Mouse (Mus musculus): ENCODE measurements at regions not wholly inside any gene's neighbourhood (a gene's known extent, or its start where the extent isn't known, plus 50 kb on each side); places are given as distances from the start of the nearest gene placed in this dataset.

DNA sequence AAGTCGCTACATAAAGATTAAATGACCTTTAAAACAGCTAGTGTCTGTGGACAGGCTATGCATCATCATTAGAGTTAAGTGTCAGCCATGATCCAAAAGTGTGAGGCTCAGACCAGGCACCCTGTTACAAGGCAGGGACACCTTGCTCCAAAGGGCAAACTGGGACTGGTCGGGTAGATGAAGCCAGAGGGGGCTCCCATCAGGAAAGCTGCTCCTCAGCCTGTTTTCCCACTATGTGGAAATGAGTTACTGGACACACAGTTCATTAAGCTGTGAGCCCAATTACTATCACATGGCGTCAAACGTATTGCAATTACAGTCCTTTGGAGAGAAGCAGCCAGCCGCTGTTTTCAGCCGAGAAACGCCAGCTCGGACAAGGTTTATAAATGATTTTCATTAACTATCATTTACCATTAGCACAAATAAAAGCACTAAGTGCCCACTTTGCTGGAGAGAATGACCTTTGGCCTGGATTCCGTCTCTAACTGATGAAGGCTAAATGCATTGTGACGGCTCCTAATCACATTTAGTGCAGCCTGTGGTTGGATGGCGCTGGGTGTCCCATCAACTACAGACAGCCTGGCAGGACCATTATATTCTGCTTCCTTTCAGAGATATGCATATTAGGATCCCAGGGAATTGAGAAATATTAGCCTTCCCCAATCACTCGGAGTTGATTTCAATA is 203.5 kb upstream of the Azi2 start:
- H3K4me1 ChIP-seq (ENCODE audit: control insufficient read depth, insufficient read depth, low read length): no peaks in the 10 kb centered on the region
- no peaks in the 10 kb centered on the region for H3K27me3 ChIP-seq (replicated peaks; ENCODE audit: control insufficient read depth, insufficient read depth, low read length)
- no peak overlapping the region for H3K9ac ChIP-seq (ENCODE audit: low read depth, low read length)
- H3K4me2 ChIP-seq (ENCODE audit: low read depth, low read length): no peak overlapping the region
- H3K9me3 ChIP-seq (ENCODE audit: control insufficient read depth, low read length): no peaks in the 10 kb centered on the region
- H3K27ac ChIP-seq (replicated peaks; ENCODE audit: low read depth, low read length): no peak overlapping the region
- no peaks in the 10 kb centered on the region for H3K36me3 ChIP-seq (ENCODE audit: control insufficient read depth, insufficient read depth, low read length)
- ATAC-seq (ENCODE audit: low read depth) (no peak), DNase-seq (ENCODE audit: low spot score) (peak; percentile 39)
- 58% methylated on average over 12 of the region's 12 CpGs for WGBS
- no peak overlapping the region for H3K4me3 ChIP-seq (ENCODE audit: low read depth, low read length)

DNA sequence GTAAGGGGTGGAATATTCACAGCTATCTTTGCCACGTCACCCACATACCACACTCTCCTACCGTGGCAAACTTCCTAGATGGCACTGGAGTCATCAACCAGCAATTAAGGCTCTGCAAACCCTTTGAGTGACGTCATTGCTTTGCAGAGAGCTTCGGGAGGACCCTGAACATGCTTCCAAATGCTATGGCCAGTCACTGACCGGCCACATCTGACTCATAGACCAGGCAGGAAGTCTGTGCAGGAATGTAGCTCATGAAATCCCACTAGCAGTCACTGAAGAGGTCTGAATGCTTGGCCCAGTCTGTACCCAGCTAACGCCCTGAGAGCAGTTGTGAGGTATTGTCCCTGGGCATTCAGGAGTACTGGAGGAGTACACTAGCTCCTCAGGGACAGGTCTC is 203.9 kb upstream of the Rbms3 start:
- no peaks in the 10 kb centered on the region for H3K9me3 ChIP-seq (ENCODE audit: control insufficient read depth, low read length)
- ATAC-seq (ENCODE audit: low read depth): no peak

DNA sequence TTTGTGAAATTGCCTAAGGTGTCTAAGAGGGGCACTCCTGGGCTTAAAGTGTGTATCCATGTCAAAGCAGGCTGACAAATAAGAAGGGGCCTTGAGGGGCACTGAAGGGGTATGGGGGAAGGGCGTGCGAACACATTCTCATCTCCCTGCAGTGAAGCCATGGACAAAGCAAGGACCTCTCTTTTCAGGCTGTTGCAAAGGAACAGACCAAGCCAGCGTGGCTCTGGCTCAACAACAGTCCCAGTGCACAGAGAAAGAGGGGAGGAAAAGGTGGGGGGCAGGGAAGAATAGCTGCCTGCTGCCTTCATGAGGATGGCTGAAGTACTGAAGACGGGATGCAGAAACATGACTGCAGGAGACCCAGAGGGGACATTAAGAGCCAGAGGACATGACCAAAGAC is 184.9 kb upstream of the Rbms3 start:
- Histone ChIP-seq H3K9me3 (ENCODE audit: control insufficient read depth, low read length) (no peaks in the 10 kb centered on the region), H3K36me3 (ENCODE audit: control insufficient read depth, insufficient read depth, low read length) (no peaks in the 10 kb centered on the region), H3K9ac (ENCODE audit: low read depth, low read length) (no peak overlapping the region), H3K27me3 (replicated peaks; ENCODE audit: control insufficient read depth, insufficient read depth, low read length) (no peaks in the 10 kb centered on the region), H3K4me1 (ENCODE audit: control insufficient read depth, insufficient read depth, low read length) (0 out of 2 replicates have a peak, but pooled peaks cover 7% of the 10 kb centered on the region), H3K4me3 (ENCODE audit: low read depth, low read length) (no peak overlapping the region), H3K27ac (replicated peaks; ENCODE audit: low read depth, low read length) (no peak overlapping the region), H3K4me2 (ENCODE audit: low read depth, low read length) (no peak overlapping the region)
- ATAC-seq (ENCODE audit: low read depth) (no peak), DNase-seq (ENCODE audit: low spot score) (no peak)
- 50% methylated on average over 4 of the region's 4 CpGs for WGBS

More for the DNA sequence above, 203.9 kb upstream of the Rbms3 start:
- 76% methylated on average over 6 of the region's 6 CpGs for WGBS
- H3K4me2 ChIP-seq (ENCODE audit: low read depth, low read length): no peak overlapping the region
- H3K9ac ChIP-seq (ENCODE audit: low read depth, low read length): no peak overlapping the region
- DNase-seq (ENCODE audit: low spot score): no peak
- no peaks in the 10 kb centered on the region for H3K4me1 ChIP-seq (ENCODE audit: control insufficient read depth, insufficient read depth, low read length)
- no peak overlapping the region for H3K4me3 ChIP-seq (ENCODE audit: low read depth, low read length)
- no peaks in the 10 kb centered on the region for H3K36me3 ChIP-seq (ENCODE audit: control insufficient read depth, insufficient read depth, low read length)
- no peaks in the 10 kb centered on the region for H3K27me3 ChIP-seq (replicated peaks; ENCODE audit: control insufficient read depth, insufficient read depth, low read length)
- no peak overlapping the region for H3K27ac ChIP-seq (replicated peaks; ENCODE audit: low read depth, low read length)

DNA sequence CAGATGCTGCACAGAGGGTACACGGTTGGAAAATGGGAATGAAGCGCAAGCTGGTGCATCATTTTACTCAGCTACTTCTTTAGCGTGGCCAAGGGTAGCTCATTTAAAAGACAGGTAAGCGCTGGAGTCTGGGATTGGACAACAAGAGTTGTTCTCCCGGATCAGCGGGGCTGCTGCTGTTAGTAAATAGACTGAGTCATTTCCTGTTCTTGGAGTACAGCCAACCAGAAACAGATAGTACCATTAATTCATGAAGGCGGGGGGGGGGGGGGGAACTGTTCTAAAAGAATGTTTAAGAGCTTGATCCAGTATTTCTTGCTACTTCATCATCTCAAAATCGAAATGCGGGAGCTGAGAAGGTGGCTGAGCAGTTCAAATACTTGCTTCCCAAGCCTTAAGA is 183.5 kb upstream of the Rbms3 start:
- no peaks in the 10 kb centered on the region for H3K27me3 ChIP-seq (replicated peaks; ENCODE audit: control insufficient read depth, insufficient read depth, low read length)
- WGBS: 75% methylated on average over 9 of the region's 9 CpGs
- no peak for ATAC-seq (ENCODE audit: low read depth)

DNA sequence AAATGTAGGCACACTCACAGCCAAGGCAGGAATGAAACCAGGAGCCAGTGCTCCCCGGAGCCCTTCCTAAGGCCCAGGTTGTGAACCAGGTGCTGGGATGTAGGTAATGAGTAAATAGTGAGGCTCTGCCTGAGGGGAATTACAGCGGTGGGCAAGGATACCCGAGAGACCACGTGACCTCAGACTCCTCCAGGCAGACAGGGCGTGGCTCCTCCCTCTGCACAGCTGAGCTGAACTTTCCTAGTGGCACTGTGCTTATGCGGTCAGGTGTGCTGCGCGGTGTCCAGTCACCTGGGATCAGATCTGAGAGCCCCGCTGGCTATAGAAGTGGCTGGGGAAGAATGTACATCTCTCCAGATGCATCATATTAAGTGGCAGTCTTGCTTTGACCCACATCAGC is 176.1 kb upstream of the Rbms3 start:
- Histone ChIP-seq H3K36me3 (ENCODE audit: control insufficient read depth, insufficient read depth, low read length) (no peaks in the 10 kb centered on the region), H3K4me3 (ENCODE audit: low read depth, low read length) (no peak overlapping the region), H3K4me1 (ENCODE audit: control insufficient read depth, insufficient read depth, low read length) (no peaks in the 10 kb centered on the region), H3K27me3 (replicated peaks; ENCODE audit: control insufficient read depth, insufficient read depth, low read length) (no peaks in the 10 kb centered on the region), H3K4me2 (ENCODE audit: low read depth, low read length) (no peak overlapping the region), H3K9ac (ENCODE audit: low read depth, low read length) (no peak overlapping the region), H3K9me3 (ENCODE audit: control insufficient read depth, low read length) (no peaks in the 10 kb centered on the region), H3K27ac (replicated peaks; ENCODE audit: low read depth, low read length) (no peak overlapping the region)
- 59% methylated on average over 9 of the region's 9 CpGs for WGBS
- ATAC-seq (ENCODE audit: low read depth) (peak; percentile 26; the same call in 1 of the 2 replicates), DNase-seq (ENCODE audit: low spot score) (peak; percentile 32)

More for the DNA sequence above, 183.5 kb upstream of the Rbms3 start:
- Histone ChIP-seq H3K9me3 (ENCODE audit: control insufficient read depth, low read length) (no peaks in the 10 kb centered on the region), H3K4me1 (ENCODE audit: control insufficient read depth, insufficient read depth, low read length) (0 out of 2 replicates have a peak, but pooled peaks cover 7% of the 10 kb centered on the region), H3K4me2 (ENCODE audit: low read depth, low read length) (no peak overlapping the region), H3K9ac (ENCODE audit: low read depth, low read length) (no peak overlapping the region), H3K36me3 (ENCODE audit: control insufficient read depth, insufficient read depth, low read length) (no peaks in the 10 kb centered on the region), H3K4me3 (ENCODE audit: low read depth, low read length) (no peak overlapping the region), H3K27ac (replicated peaks; ENCODE audit: low read depth, low read length) (no peak overlapping the region)
- DNase-seq (ENCODE audit: low spot score): peak; percentile 69

DNA sequence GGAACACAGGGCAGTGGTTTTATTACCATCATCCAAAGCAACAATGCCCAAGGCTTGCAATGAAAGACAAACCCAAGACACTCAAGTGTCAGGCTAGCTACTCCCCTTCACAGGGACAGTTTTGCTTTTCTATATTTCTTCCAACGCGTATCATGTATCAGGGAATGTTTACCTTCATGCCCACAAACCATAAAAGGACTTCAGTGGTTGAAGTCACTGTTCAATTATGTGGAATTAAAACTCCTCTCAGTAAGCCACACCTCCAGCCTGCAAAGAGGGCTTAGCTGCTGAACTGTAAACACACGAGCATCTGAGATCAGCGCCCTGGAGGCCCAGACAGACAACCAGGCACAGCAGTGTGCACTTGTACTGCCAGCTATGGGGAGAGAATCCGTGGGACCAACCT is 154.5 kb upstream of the Rbms3 start:
- no peak overlapping the region for H3K4me3 ChIP-seq (ENCODE audit: low read depth, low read length)
- no peaks in the 10 kb centered on the region for H3K27me3 ChIP-seq (replicated peaks; ENCODE audit: control insufficient read depth, insufficient read depth, low read length)
- H3K4me1 ChIP-seq (ENCODE audit: control insufficient read depth, insufficient read depth, low read length): no peaks in the 10 kb centered on the region
- no peak overlapping the region for H3K4me2 ChIP-seq (ENCODE audit: low read depth, low read length)
- H3K36me3 ChIP-seq (ENCODE audit: control insufficient read depth, insufficient read depth, low read length): no peaks in the 10 kb centered on the region
- DNase-seq (ENCODE audit: low spot score) (peak; percentile 61), ATAC-seq (ENCODE audit: low read depth) (peak; percentile 75)
- no peak overlapping the region for H3K27ac ChIP-seq (replicated peaks; ENCODE audit: low read depth, low read length)
- 37% methylated on average over 5 of the region's 5 CpGs for WGBS
- H3K9ac ChIP-seq (ENCODE audit: low read depth, low read length): no peak overlapping the region
- H3K9me3 ChIP-seq (ENCODE audit: control insufficient read depth, low read length): no peaks in the 10 kb centered on the region

DNA sequence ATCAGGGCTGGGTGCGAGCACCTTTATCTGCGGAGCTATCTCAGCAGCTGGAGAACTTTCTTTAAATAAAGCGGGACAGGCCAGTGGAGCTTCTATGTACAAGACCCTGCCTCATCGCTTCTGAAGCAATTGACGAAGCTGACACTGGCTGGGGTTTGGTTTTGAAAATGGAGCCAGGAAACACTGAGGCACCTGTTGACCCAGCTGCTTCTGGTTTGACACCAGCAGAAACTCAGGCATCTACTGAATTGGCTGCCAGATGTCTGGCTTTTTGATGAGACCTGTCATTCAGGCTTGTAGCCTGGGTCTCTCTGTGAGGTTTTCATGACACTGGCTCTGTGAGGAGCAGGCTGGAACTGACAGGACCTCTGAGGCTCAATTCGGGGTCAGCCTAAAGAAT is 124.9 kb upstream of the Rbms3 start:
- no peaks in the 10 kb centered on the region for H3K9me3 ChIP-seq (ENCODE audit: control insufficient read depth, low read length)
- no peak overlapping the region for H3K4me3 ChIP-seq (ENCODE audit: low read depth, low read length)
- H3K27me3 ChIP-seq (replicated peaks; ENCODE audit: control insufficient read depth, insufficient read depth, low read length): no peaks in the 10 kb centered on the region
- ATAC-seq (ENCODE audit: low read depth): no peak
- H3K27ac ChIP-seq (replicated peaks; ENCODE audit: low read depth, low read length): no peak overlapping the region
- 66% methylated on average over 6 of the region's 6 CpGs for WGBS
- H3K4me1 ChIP-seq (ENCODE audit: control insufficient read depth, insufficient read depth, low read length): no peaks in the 10 kb centered on the region
- no peak overlapping the region for H3K4me2 ChIP-seq (ENCODE audit: low read depth, low read length)
- H3K9ac ChIP-seq (ENCODE audit: low read depth, low read length): no peak overlapping the region
- H3K36me3 ChIP-seq (ENCODE audit: control insufficient read depth, insufficient read depth, low read length): no peaks in the 10 kb centered on the region
- no peak for DNase-seq (ENCODE audit: low spot score)

DNA sequence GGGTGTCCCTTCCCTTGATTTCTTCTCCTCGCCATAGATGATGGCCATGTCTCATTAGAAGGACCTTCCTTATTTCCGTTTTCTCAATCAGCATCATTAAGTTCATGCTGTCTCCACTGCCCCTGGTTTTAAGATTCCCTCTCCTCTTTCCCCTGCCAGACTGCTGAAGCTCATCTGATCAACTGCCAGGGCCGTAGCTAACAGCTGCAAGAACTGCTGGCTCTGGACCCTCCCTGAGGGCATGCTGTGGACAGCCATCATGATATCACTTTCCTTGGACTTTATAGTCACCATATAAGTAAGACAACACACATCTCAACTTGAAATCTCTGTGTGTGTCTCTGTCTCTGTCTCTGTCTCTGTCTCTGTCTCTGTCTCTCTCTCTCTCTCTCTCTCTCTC is 123.8 kb upstream of the Rbms3 start:
- Histone ChIP-seq H3K27me3 (replicated peaks; ENCODE audit: control insufficient read depth, insufficient read depth, low read length) (no peaks in the 10 kb centered on the region), H3K4me3 (ENCODE audit: low read depth, low read length) (no peak overlapping the region), H3K4me2 (ENCODE audit: low read depth, low read length) (no peak overlapping the region), H3K27ac (replicated peaks; ENCODE audit: low read depth, low read length) (no peak overlapping the region), H3K9me3 (ENCODE audit: control insufficient read depth, low read length) (no peaks in the 10 kb centered on the region), H3K4me1 (ENCODE audit: control insufficient read depth, insufficient read depth, low read length) (no peaks in the 10 kb centered on the region), H3K9ac (ENCODE audit: low read depth, low read length) (no peak overlapping the region), H3K36me3 (ENCODE audit: control insufficient read depth, insufficient read depth, low read length) (no peaks in the 10 kb centered on the region)
- no peak for ATAC-seq (ENCODE audit: low read depth)
- DNase-seq (ENCODE audit: low spot score): peak; percentile 24
- WGBS: 67% methylated on average over 3 of the region's 3 CpGs

DNA sequence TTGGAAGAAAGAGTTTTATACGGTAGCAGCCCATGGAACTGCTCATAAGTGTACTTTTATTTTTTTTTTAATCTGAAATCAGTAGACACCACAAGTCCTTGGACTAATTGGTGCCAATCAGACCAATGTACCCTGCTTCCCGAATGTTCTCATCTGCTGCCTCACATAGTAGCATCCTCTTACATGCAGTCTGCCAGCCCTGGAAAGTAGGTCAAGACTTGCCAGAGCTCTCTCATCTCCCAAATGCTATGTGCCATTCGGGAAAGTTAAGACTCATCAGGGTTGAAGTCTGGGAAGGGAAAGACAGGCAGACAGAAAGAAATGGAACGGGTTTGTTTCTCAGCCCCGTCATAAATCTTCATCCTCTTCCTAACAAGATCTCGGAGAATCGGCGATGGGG is 115.2 kb upstream of the Rbms3 start:
- WGBS: 92% methylated on average over 8 of the region's 8 CpGs
- Histone ChIP-seq H3K4me2 (ENCODE audit: low read depth, low read length) (no peak overlapping the region), H3K27ac (replicated peaks; ENCODE audit: low read depth, low read length) (no peak overlapping the region), H3K9me3 (ENCODE audit: control insufficient read depth, low read length) (no peaks in the 10 kb centered on the region), H3K36me3 (ENCODE audit: control insufficient read depth, insufficient read depth, low read length) (no peaks in the 10 kb centered on the region), H3K4me3 (ENCODE audit: low read depth, low read length) (no peak overlapping the region), H3K9ac (ENCODE audit: low read depth, low read length) (no peak overlapping the region), H3K4me1 (ENCODE audit: control insufficient read depth, insufficient read depth, low read length) (no peaks in the 10 kb centered on the region), H3K27me3 (replicated peaks; ENCODE audit: control insufficient read depth, insufficient read depth, low read length) (no peaks in the 10 kb centered on the region)
- DNase-seq (ENCODE audit: low spot score) (no peak), ATAC-seq (ENCODE audit: low read depth) (no peak)

All from embryonic facial prominence, embryonic 14.5 days (tissue).